Mouse (Mus musculus) testis, postnatal 14 days (tissue): ENCODE data around the gene Plcd4.
"Not testable (repeated sequence)": the region's sequence is repeated elsewhere in the genome, so short reads cannot be mapped to it uniquely, and the experiment has no call there.

Experiments used
- DNase-seq: peaks from one replicate; pipeline ENCODE4 v3.0.0; 2021; ENCODE audit warnings: low spot score

Gene Plcd4

GRCm38 (mm10) chr1:74542451-74542961, at the start of gene Plcd4:
Gene Plcd4, plus strand, starts transcription at chr1:74542888.
- no peak for DNase-seq

GRCm38 (mm10) chr1:74501106-74501505, 41.6 kb upstream of the Plcd4 start:
- DNase-seq: no peak

GRCm38 (mm10) chr1:74505393-74505720, 37.3 kb upstream of the Plcd4 start:
- DNase-seq: no peak

- DNase-seq: peak; percentile 100
These were observed 36.8 kb upstream of the Plcd4 start, which contains the start of gene Cnot9 for GRCm38 (mm10) chr1:74505721-74506464. Gene Cnot9, plus strand, starts transcription at chr1:74506058.

GRCm38 (mm10) chr1:74506471-74506881, 36.2 kb upstream of the Plcd4 start:
- DNase-seq: no peak

- DNase-seq: no peak
These were observed 34.9 kb upstream of the Plcd4 start for GRCm38 (mm10) chr1:74507780-74508179.

GRCm38 (mm10) chr1:74511306-74511705, 31.4 kb upstream of the Plcd4 start:
- no peak for DNase-seq

- not testable (repeated sequence) for DNase-seq
These were observed 29.7 kb upstream of the Plcd4 start for GRCm38 (mm10) chr1:74512999-74513398.

GRCm38 (mm10) chr1:74519875-74520274, 22.8 kb upstream of the Plcd4 start:
- DNase-seq: no peak

- DNase-seq: no peak
These were observed 17.9 kb upstream of the Plcd4 start for GRCm38 (mm10) chr1:74524746-74525145.

GRCm38 (mm10) chr1:74528589-74528988, 14.1 kb upstream of the Plcd4 start:
- DNase-seq: no peak

GRCm38 (mm10) chr1:74538650-74539049, 4.0 kb upstream of the Plcd4 start:
- no peak for DNase-seq

- no peak for DNase-seq
These were observed 1.5 kb downstream of the Plcd4 start, which contains the start of gene Usp37 for GRCm38 (mm10) chr1:74544184-74544583. Gene Usp37, minus strand, starts transcription at chr1:74544284.

GRCm38 (mm10) chr1:74559061-74559460, 16.4 kb downstream of the Plcd4 start:
- no peak for DNase-seq

GRCm38 (mm10) chr1:74565834-74566233, 23.1 kb downstream of the Plcd4 start:
- DNase-seq: no peak

- no peak for DNase-seq
These were observed 27.3 kb downstream of the Plcd4 start for GRCm38 (mm10) chr1:74569739-74570719.

GRCm38 (mm10) chr1:74582621-74583020, 39.9 kb downstream of the Plcd4 start:
- DNase-seq: no peak

GRCm38 (mm10) chr1:74584616-74585398, 42.1 kb downstream of the Plcd4 start:
- no peak for DNase-seq

GRCm38 (mm10) chr1:74587233-74587772, 44.6 kb downstream of the Plcd4 start:
- peak; percentile 70 for DNase-seq

GRCm38 (mm10) chr1:74587773-74588445, 45.2 kb downstream of the Plcd4 start, which contains the start of the genes Zfp142 and Bcs1l:
Gene Zfp142, minus strand, starts transcription at chr1:74588246.
Gene Bcs1l, plus strand, starts transcription at chr1:74588289.
- peak; percentile 100 for DNase-seq

GRCm38 (mm10) chr1:74594434-74594833, 51.7 kb downstream of the Plcd4 start:
- no peak for DNase-seq
